Mouse (Mus musculus) G1E (cell line): ENCODE results near the gene Wdr66.

Experiments
- CTCF ChIP-seq: IDR thresholded peaks from 2 replicates; pipeline ENCODE4 v1.5.1; 2012; ENCODE audit warnings: low read depth, low read length, inconsistent platforms, mixed read lengths
- POLR2AphosphoS5 ChIP-seq: IDR thresholded peaks from 2 replicates; pipeline ENCODE4 v1.6.1; 2012; ENCODE audit warnings: low read depth, low read length, inconsistent platforms; ENCODE audit not compliant: insufficient replicate concordance
- TAL1 ChIP-seq: conservative IDR thresholded peaks from 2 replicates; pipeline ENCODE4 v1.6.1; 2012; ENCODE audit warnings: low read depth, low read length, inconsistent platforms, mixed read lengths

DNA sequence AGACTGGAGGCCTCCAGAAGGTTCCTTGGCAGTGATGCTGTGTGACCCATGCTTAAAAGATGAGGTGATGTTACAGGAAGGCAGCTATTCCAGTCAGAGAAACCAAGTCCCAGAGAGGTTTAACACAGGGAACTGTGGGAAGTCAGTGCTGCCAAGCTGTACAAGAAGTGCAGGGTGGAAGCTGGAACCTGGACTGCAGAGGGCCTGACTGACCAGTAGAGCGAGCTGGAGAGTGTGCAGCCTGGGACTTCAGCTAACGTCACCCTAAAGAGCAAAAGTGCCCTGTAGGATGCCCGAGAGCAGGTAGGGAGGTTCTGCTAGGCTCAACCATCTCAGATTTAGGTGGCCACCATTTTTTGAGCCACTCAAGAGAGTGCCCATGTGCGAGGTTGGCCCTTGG is 111.0 kb downstream of the Wdr66 start:
- TF ChIP-seq CTCF = no peak
- no peak for TF ChIP-seq TAL1
- TF ChIP-seq POLR2AphosphoS5 = no peak
